Mouse (Mus musculus) limb, embryonic 15.5 days (tissue): ENCODE results near the gene Pyy. TPM values are rescaled to one million over a fixed set of nuclear protein-coding genes. Genes with fewer than 3 reads are reported as not detected.

Source experiments
- ATAC-seq: fragments of 200-750 bp; cut with Nextera tagmentation; 2 replicates; pipeline ENCODE4 v1.8.0; 2017; ENCODE audit warnings: low read depth, moderate TSS enrichment; ENCODE audit not compliant: insufficient number of reproducible peaks, low FRiP score, low TSS enrichment
- H3K27ac ChIP-seq: fragments of 300-500 bp; sonication (generic); 2 replicates; pipeline ENCODE4 v1.5.1; 2015; ENCODE audit warnings: moderate library complexity, mild to moderate bottlenecking, inconsistent platforms
- H3K27me3 ChIP-seq: fragments of 300-500 bp; sonication (generic); 2 replicates; pipeline ENCODE4 v1.6.1; 2015; ENCODE audit warnings: inconsistent platforms
- H3K36me3 ChIP-seq: fragments of 300-500 bp; sonication (generic); 2 replicates; pipeline ENCODE4 v1.6.1; 2015; ENCODE audit warnings: inconsistent platforms
- H3K4me1 ChIP-seq: fragments of 300-500 bp; sonication (generic); 2 replicates; pipeline ENCODE4 v1.6.1; 2015; ENCODE audit warnings: inconsistent platforms
- H3K4me2 ChIP-seq: fragments of 300-500 bp; sonication (generic); 2 replicates; pipeline ENCODE4 v1.6.1; 2015; ENCODE audit warnings: mild to moderate bottlenecking, inconsistent platforms
- H3K4me3 ChIP-seq: fragments of 300-500 bp; sonication (generic); 2 replicates; pipeline ENCODE4 v1.5.1; 2015; ENCODE audit warnings: mild to moderate bottlenecking, inconsistent platforms
- H3K9ac ChIP-seq: fragments of 300-500 bp; sonication (generic); 2 replicates; pipeline ENCODE4 v1.6.1; 2015; ENCODE audit warnings: inconsistent platforms
- H3K9me3 ChIP-seq: fragments of 300-500 bp; sonication (generic); 2 replicates; pipeline ENCODE4 v1.6.1; 2016; ENCODE audit warnings: inconsistent platforms
- WGBS: fragments of 180-500 bp; shearing (Covaris S2); methylation state at CpG from one replicate; pipeline ENCODE4 v1.1.7; 2015; 5-methylcytosine and 5-hydroxymethylcytosine counted together
- polyA plus RNA-seq: library from polyadenylated mRNA; unstranded; fragments of >200 nt; fragmentation: Nextera tagmentation; extraction: Ambion mirVana; gene quantifications from 2 replicates; pipeline ENCODE4 v1.2.1, GENCODE M21; 2015

The Pyy gene
- polyA plus RNA-seq, 1 experiment from 2014 or later, result not detected

DNA sequence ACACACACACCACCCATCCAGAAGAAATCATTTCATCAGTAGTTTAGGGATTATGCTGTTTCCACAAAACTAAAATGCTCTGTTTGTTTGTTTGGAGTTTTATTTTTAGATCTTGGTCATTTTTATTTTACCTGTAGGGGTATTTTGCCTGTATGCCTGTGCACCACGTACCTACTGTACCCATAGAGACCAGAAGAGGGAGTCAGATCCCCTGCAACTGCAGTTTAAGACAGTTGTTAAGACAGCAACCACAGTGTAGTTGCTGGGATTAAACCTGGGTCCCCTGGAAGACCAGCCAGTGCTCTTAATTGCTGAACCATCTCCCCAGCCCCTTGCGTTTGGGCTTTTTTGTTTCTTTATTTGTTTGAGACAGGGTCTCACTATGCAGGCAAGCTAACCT, 38.7 kb downstream of the Pyy start:
- 41% methylated on average over 2 of the region's 2 CpGs for WGBS
- H3K27ac ChIP-seq, result no peak overlapping the region
- no peak for ATAC-seq
- no peak overlapping the region for H3K9ac ChIP-seq
- H3K4me1 ChIP-seq, result peaks cover 7% of the 10 kb centered on the region; the same call in 1 of the 2 replicates
- H3K9me3 ChIP-seq, result no peaks in the 10 kb centered on the region
- no peaks in the 10 kb centered on the region for H3K36me3 ChIP-seq
- H3K4me3 ChIP-seq, result no peak overlapping the region
- no peak overlapping the region for H3K4me2 ChIP-seq
- H3K27me3 ChIP-seq, result 0 out of 2 replicates have a peak, but pooled peaks cover 2% of the 10 kb centered on the region

DNA sequence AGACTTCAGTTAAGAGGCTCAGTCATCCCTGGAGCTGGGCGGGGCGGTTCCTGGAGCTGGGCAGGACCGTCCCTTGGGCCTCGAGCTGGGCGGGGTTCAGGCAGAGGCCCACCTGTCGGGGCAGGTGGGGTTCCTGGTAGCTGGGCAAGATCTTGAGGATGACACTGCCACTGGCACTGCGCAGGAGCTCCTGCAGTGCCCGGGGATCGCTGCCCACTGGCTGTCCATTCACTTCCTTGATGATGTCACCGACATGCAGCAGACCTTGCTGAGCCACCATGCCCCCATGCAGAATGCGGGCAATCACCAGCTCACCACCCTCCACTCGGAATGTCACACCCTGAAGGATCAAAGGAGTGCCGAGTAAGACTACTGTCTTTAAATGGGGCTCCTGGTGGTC, 44.6 kb downstream of the Pyy start:
- Histone ChIP-seq H3K36me3 (peaks cover 14% of the 10 kb centered on the region; the same call in 1 of the 2 replicates), H3K27me3 (peaks cover 7% of the 10 kb centered on the region; the same call in 1 of the 2 replicates), H3K27ac (no peak overlapping the region), H3K4me1 (peaks cover 7% of the 10 kb centered on the region), H3K9me3 (no peaks in the 10 kb centered on the region), H3K9ac (no peak overlapping the region), H3K4me3 (no peak overlapping the region), H3K4me2 (no peak overlapping the region)
- no peak for ATAC-seq
- 61% methylated on average over 13 of the region's 13 CpGs for WGBS

DNA sequence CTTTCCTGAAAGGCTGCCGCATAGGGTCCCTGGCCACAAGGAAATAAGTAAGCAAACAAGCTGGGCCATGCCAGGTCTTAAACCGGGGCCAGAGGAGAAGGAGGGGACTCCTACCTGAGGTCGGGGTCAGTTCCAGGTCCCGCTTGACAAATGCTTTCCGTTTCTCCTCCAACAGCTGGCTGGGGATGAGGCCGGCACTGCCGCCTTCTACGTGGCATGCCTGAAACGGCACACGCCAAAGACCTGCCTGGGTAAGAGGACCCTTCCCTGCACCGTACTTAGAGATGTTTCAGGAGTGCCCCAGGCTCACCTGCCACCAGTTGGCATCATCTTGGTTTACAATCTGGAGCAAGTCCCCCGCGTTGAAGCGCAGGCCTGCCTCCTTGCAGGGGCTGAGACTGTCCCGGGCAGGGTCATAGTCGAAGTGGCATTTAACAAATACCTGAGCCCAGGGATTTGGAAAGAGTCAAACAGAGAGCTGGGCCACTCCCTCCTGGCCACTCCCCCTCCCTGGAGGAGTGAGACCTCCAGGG, 45.6 kb downstream of the Pyy start:
- Histone ChIP-seq H3K4me1 (peaks cover 9% of the 10 kb centered on the region), H3K4me2 (no peak overlapping the region), H3K27me3 (peaks cover 7% of the 10 kb centered on the region; the same call in 1 of the 2 replicates), H3K9me3 (no peaks in the 10 kb centered on the region), H3K9ac (no peak overlapping the region), H3K4me3 (no peak overlapping the region), H3K27ac (no peak overlapping the region), H3K36me3 (peaks cover 14% of the 10 kb centered on the region; the same call in 1 of the 2 replicates)
- WGBS, result 35% methylated on average over 16 of the region's 16 CpGs
- no peak for ATAC-seq

DNA sequence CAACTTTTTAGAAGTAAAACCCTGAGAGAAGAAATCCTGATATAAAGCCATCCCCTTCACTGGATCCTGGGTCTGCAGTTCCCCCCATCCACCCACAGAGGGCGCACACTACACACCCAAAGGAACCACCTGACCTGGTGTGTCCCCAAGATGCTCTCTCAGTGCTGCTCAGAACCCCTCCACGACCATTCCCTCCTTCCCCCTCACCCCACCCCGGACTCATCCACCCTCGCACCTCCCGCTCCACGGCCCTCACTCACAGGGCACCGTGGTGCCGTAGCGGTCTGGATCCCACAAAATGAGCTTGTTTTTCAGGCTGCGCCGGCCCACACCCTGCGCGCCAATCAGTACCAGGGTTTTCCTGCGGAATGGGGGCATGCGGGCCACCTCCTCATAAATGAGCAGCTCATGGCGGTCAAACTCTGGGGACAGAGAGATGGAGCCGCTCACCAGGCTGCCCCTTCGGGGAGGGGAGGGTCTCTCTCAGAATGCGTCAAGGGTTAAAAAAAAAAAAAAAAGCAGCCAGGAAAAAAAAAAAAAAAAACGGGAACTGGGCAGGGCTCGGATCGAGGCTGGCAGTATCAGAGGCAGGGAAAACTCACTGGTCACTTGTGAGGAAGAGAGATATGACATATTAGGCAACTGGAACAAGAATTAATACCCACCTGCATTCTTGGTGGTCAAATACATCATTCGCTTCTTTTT, 46.2 kb downstream of the Pyy start:
- WGBS, result 3% methylated on average over 23 of the region's 23 CpGs
- Histone ChIP-seq H3K4me1 (peaks cover 10% of the 10 kb centered on the region), H3K9ac (peak overlapping the region; percentile 17; the same call in 1 of the 2 replicates), H3K27me3 (peaks cover 7% of the 10 kb centered on the region; the same call in 1 of the 2 replicates), H3K9me3 (no peaks in the 10 kb centered on the region), H3K27ac (no peak overlapping the region), H3K4me2 (peak overlapping the region; percentile 91), H3K36me3 (peaks cover 14% of the 10 kb centered on the region; the same call in 1 of the 2 replicates), H3K4me3 (peak overlapping the region; percentile 42)
- ATAC-seq, result peak; percentile 70

Other genes starting within 250 kb of the Pyy start
- gene Meox1, start 213.5 kb downstream of the Pyy start, polyA plus RNA-seq, result 15.8 and 18.6 TPM in 2 replicates
- 0.16 and 0.50 TPM in 2 replicates for gene Sost, start 140.8 kb downstream of the Pyy start, polyA plus RNA-seq
- gene Cfap97d1, start 123.6 kb downstream of the Pyy start, polyA plus RNA-seq, result not detected in 2 replicates
- gene Dusp3, start 120.8 kb downstream of the Pyy start, polyA plus RNA-seq, result 26.9 and 37.0 TPM in 2 replicates
- 5.8 and 6.0 TPM in 2 replicates for gene Mpp3, start 79.4 kb downstream of the Pyy start, polyA plus RNA-seq
- 2.2 and 2.4 TPM in 2 replicates for gene Cd300lg, start 66.3 kb downstream of the Pyy start, polyA plus RNA-seq
- gene Mpp2, start 19.3 kb downstream of the Pyy start, polyA plus RNA-seq, result 7.5 and 8.8 TPM in 2 replicates
- gene Ppy, start 6.5 kb downstream of the Pyy start, polyA plus RNA-seq, result not detected in 2 replicates
- gene Nags, start 37.7 kb upstream of the Pyy start, polyA plus RNA-seq, result 0.12 and 0.14 TPM in 2 replicates
- gene Tmem101, start 48.6 kb upstream of the Pyy start, polyA plus RNA-seq, result 37.5 and 40.3 TPM in 2 replicates
- 119 and 130 TPM in 2 replicates for gene Lsm12, start 77.5 kb upstream of the Pyy start, polyA plus RNA-seq
- gene G6pc3, start 81.8 kb upstream of the Pyy start, polyA plus RNA-seq, result 25.1 and 27.6 TPM in 2 replicates
- gene Hdac5, start 122.3 kb upstream of the Pyy start, polyA plus RNA-seq, result 94.1 and 96.7 TPM in 2 replicates
- gene BC030867, start 141.1 kb upstream of the Pyy start, polyA plus RNA-seq, result 13.0 and 13.8 TPM in 2 replicates
- gene Asb16, start 160.9 kb upstream of the Pyy start, polyA plus RNA-seq, result 0.20 and 0.24 TPM in 2 replicates
- 53.4 and 53.9 TPM in 2 replicates for gene Tmub2, start 177.1 kb upstream of the Pyy start, polyA plus RNA-seq
- 15.0 and 18.0 TPM in 2 replicates for gene Atxn7l3, start 188.8 kb upstream of the Pyy start, polyA plus RNA-seq
- 76.0 and 85.7 TPM in 2 replicates for gene Ubtf, start 211.9 kb upstream of the Pyy start, polyA plus RNA-seq